Mouse (Mus musculus) CH12.LX (cell line): Measurements from ENCODE around the gene Bcas3.

ENCODE experiments used
- CTCF ChIP-seq, 2 experiments: IDR thresholded peaks in 1 of 2; conservative IDR thresholded peaks in 1 of 2; 2 replicates each; pipeline ENCODE4 v1.5.1; 2011 to 2012; ENCODE audit warnings: low read depth in 2 of 2, low read length in 2 of 2, improper control_type of control experiment in 1 of 2, inconsistent platforms in 1 of 2, mild to moderate bottlenecking in 1 of 2, moderate library complexity in 1 of 2
- EP300 ChIP-seq: IDR thresholded peaks from 2 replicates; pipeline ENCODE4 v1.6.1; 2011; ENCODE audit warnings: low read length, improper control_type of control experiment
- ETS1 ChIP-seq: conservative IDR thresholded peaks from 2 replicates; pipeline ENCODE4 v1.6.1; 2012; ENCODE audit warnings: low read depth, mild to moderate bottlenecking, inconsistent platforms, low read length, improper control_type of control experiment, moderate library complexity
- MAX ChIP-seq: IDR thresholded peaks from 2 replicates; pipeline ENCODE4 v1.6.1; 2011; ENCODE audit warnings: low read length, improper control_type of control experiment
- MEF2A ChIP-seq: IDR thresholded peaks from 2 replicates; pipeline ENCODE4 v1.6.1; 2014; ENCODE audit warnings: low read depth, mild to moderate bottlenecking, inconsistent platforms, low read length, improper control_type of control experiment, borderline replicate concordance
- NRF1 ChIP-seq: IDR thresholded peaks from 2 replicates; pipeline ENCODE4 v1.6.1; 2014; ENCODE audit warnings: low read depth, mild to moderate bottlenecking, inconsistent platforms, low read length, improper control_type of control experiment, moderate library complexity
- PAX5 ChIP-seq: IDR thresholded peaks from 2 replicates; pipeline ENCODE4 v1.6.1; 2012; ENCODE audit warnings: low read length, inconsistent platforms, mixed read lengths
- POLR2A ChIP-seq: IDR thresholded peaks from 2 replicates; pipeline ENCODE4 v1.6.1; 2011; ENCODE audit warnings: low read depth, mild to moderate bottlenecking, improper control_type of control experiment, low read length
- TCF12 ChIP-seq: IDR thresholded peaks from 2 replicates; pipeline ENCODE4 v1.6.1; 2014; ENCODE audit warnings: low read depth, mild to moderate bottlenecking, inconsistent platforms, low read length, improper control_type of control experiment
- ZKSCAN1 ChIP-seq: IDR thresholded peaks from 2 replicates; pipeline ENCODE4 v1.6.1; 2012; ENCODE audit warnings: low read depth, inconsistent platforms, low read length, improper control_type of control experiment, borderline replicate concordance

- TF ChIP-seq CTCF (conservative IDR thresholded peaks at IDR 0.05 in 1 of 2, IDR thresholded peaks at IDR 0.05 in 1 of 2; ENCODE audit: low read depth in 2 of 2, low read length in 2 of 2) (no peak), ETS1 (peak; percentile 53; the same call in 1 of the 2 replicates), PAX5 (no peak), EP300 (peak; percentile 42; the same call in 1 of the 2 replicates), MAX (no peak), NRF1 (peak; percentile 60), TCF12 (no peak), POLR2A (no peak), MEF2A (no peak), ZKSCAN1 (no peak)
Measured at GRCm38 (mm10) chr11:85812201-85812966, 459.4 kb downstream of the Bcas3 start.
